Mouse (Mus musculus): ENCODE measurements at regions not wholly inside any gene's neighbourhood (a gene's known extent, or its start where the extent isn't known, plus 50 kb on each side); places are given as distances from the start of the nearest gene placed in this dataset.

- no peaks in the 10 kb centered on the region for H3K36me3 ChIP-seq (replicated peaks; ENCODE audit: control insufficient read depth, insufficient read depth)
- H3K27ac ChIP-seq = no peak overlapping the region
- 0 out of 2 replicates have a peak, but pooled peaks cover 3% of the 10 kb centered on the region for H3K4me1 ChIP-seq (replicated peaks; ENCODE audit: control insufficient read depth, insufficient read depth, low read length)
- no peak overlapping the region for H3K9ac ChIP-seq
- H3K27me3 ChIP-seq (ENCODE audit: control insufficient read depth, insufficient read depth, low read length) = peaks cover 17% of the 10 kb centered on the region; the same call in 1 of the 2 replicates
- no peak overlapping the region for H3K4me2 ChIP-seq (replicated peaks)
- ATAC-seq (ENCODE audit: low FRiP score) (no peak), DNase-seq (ENCODE audit: low spot score) (no peak)
- 19% methylated on average over 7 of the region's 7 CpGs for WGBS
- no peaks in the 10 kb centered on the region for H3K9me3 ChIP-seq (ENCODE audit: control insufficient read depth, low read length)
- H3K4me3 ChIP-seq (replicated peaks; ENCODE audit: low read length) = no peak overlapping the region
Measured at GRCm38 (mm10) chr1:136727868-136728631, 103.3 kb downstream of the Zfp281 start.

- 71% methylated on average over 4 of the region's 4 CpGs for WGBS
- H3K9ac ChIP-seq = no peak overlapping the region
- H3K9me3 ChIP-seq (ENCODE audit: control insufficient read depth, low read length) = no peaks in the 10 kb centered on the region
- DNase-seq (ENCODE audit: low spot score) (no peak), ATAC-seq (ENCODE audit: low FRiP score) (no peak)
- no peak overlapping the region for H3K27ac ChIP-seq
- H3K4me1 ChIP-seq (replicated peaks; ENCODE audit: control insufficient read depth, insufficient read depth, low read length) = 0 out of 2 replicates have a peak, but pooled peaks cover 3% of the 10 kb centered on the region
- H3K36me3 ChIP-seq (replicated peaks; ENCODE audit: control insufficient read depth, insufficient read depth) = no peaks in the 10 kb centered on the region
- peaks cover 17% of the 10 kb centered on the region; the same call in 1 of the 2 replicates for H3K27me3 ChIP-seq (ENCODE audit: control insufficient read depth, insufficient read depth, low read length)
- no peak overlapping the region for H3K4me3 ChIP-seq (replicated peaks; ENCODE audit: low read length)
- H3K4me2 ChIP-seq (replicated peaks) = no peak overlapping the region
Measured at GRCm38 (mm10) chr1:136728632-136728944, 103.9 kb downstream of the Zfp281 start.

GRCm38 (mm10) chr1:136730638-136731037, 105.9 kb downstream of the Zfp281 start:
- H3K4me3 ChIP-seq (replicated peaks; ENCODE audit: low read length) = no peak overlapping the region
- H3K27me3 ChIP-seq (ENCODE audit: control insufficient read depth, insufficient read depth, low read length) = peaks cover 17% of the 10 kb centered on the region; the same call in 1 of the 2 replicates
- no peaks in the 10 kb centered on the region for H3K36me3 ChIP-seq (replicated peaks; ENCODE audit: control insufficient read depth, insufficient read depth)
- 0 out of 2 replicates have a peak, but pooled peaks cover 3% of the 10 kb centered on the region for H3K4me1 ChIP-seq (replicated peaks; ENCODE audit: control insufficient read depth, insufficient read depth, low read length)
- DNase-seq (ENCODE audit: low spot score) (no peak), ATAC-seq (ENCODE audit: low FRiP score) (no peak)
- H3K4me2 ChIP-seq (replicated peaks) = no peak overlapping the region
- H3K9ac ChIP-seq = no peak overlapping the region
- WGBS = 44% methylated on average over 11 of the region's 11 CpGs
- H3K27ac ChIP-seq = no peak overlapping the region
- no peaks in the 10 kb centered on the region for H3K9me3 ChIP-seq (ENCODE audit: control insufficient read depth, low read length)

GRCm38 (mm10) chr1:136738030-136738429, 113.3 kb downstream of the Zfp281 start:
- ATAC-seq (ENCODE audit: low FRiP score) (no peak), DNase-seq (ENCODE audit: low spot score) (no peak)
- Histone ChIP-seq H3K27me3 (ENCODE audit: control insufficient read depth, insufficient read depth, low read length) (no peaks in the 10 kb centered on the region), H3K4me2 (replicated peaks) (no peak overlapping the region), H3K9ac (no peak overlapping the region), H3K9me3 (ENCODE audit: control insufficient read depth, low read length) (no peaks in the 10 kb centered on the region), H3K4me3 (replicated peaks; ENCODE audit: low read length) (no peak overlapping the region), H3K27ac (no peak overlapping the region), H3K36me3 (replicated peaks; ENCODE audit: control insufficient read depth, insufficient read depth) (no peaks in the 10 kb centered on the region), H3K4me1 (replicated peaks; ENCODE audit: control insufficient read depth, insufficient read depth, low read length) (no peaks in the 10 kb centered on the region)
- WGBS = 9% methylated on average over 5 of the region's 5 CpGs

GRCm38 (mm10) chr1:136739486-136739885, 114.8 kb downstream of the Zfp281 start:
- H3K36me3 ChIP-seq (replicated peaks; ENCODE audit: control insufficient read depth, insufficient read depth) = no peaks in the 10 kb centered on the region
- no peak overlapping the region for H3K4me3 ChIP-seq (replicated peaks; ENCODE audit: low read length)
- no peaks in the 10 kb centered on the region for H3K9me3 ChIP-seq (ENCODE audit: control insufficient read depth, low read length)
- H3K4me2 ChIP-seq (replicated peaks) = no peak overlapping the region
- no peak overlapping the region for H3K9ac ChIP-seq
- ATAC-seq (ENCODE audit: low FRiP score) (no peak), DNase-seq (ENCODE audit: low spot score) (no peak)
- no peaks in the 10 kb centered on the region for H3K4me1 ChIP-seq (replicated peaks; ENCODE audit: control insufficient read depth, insufficient read depth, low read length)
- WGBS = 84% methylated on average over 5 of the region's 5 CpGs
- H3K27ac ChIP-seq = no peak overlapping the region
- no peaks in the 10 kb centered on the region for H3K27me3 ChIP-seq (ENCODE audit: control insufficient read depth, insufficient read depth, low read length)

GRCm38 (mm10) chr1:136741061-136741460, 116.4 kb downstream of the Zfp281 start:
- Histone ChIP-seq H3K9ac (no peak overlapping the region), H3K4me1 (replicated peaks; ENCODE audit: control insufficient read depth, insufficient read depth, low read length) (no peaks in the 10 kb centered on the region), H3K27ac (no peak overlapping the region), H3K4me2 (replicated peaks) (no peak overlapping the region), H3K4me3 (replicated peaks; ENCODE audit: low read length) (no peak overlapping the region), H3K36me3 (replicated peaks; ENCODE audit: control insufficient read depth, insufficient read depth) (no peaks in the 10 kb centered on the region), H3K9me3 (ENCODE audit: control insufficient read depth, low read length) (no peaks in the 10 kb centered on the region), H3K27me3 (ENCODE audit: control insufficient read depth, insufficient read depth, low read length) (no peaks in the 10 kb centered on the region)
- WGBS = 90% methylated on average over 10 of the region's 10 CpGs
- ATAC-seq (ENCODE audit: low FRiP score) = no peak
- DNase-seq (ENCODE audit: low spot score) = no peak

- WGBS = 55% methylated on average over 8 of the region's 8 CpGs
Measured at GRCm38 (mm10) chr1:136749188-136749587, 124.5 kb downstream of the Zfp281 start.

GRCm38 (mm10) chr1:136751464-136752191, 126.9 kb downstream of the Zfp281 start:
- H3K4me1 ChIP-seq (replicated peaks; ENCODE audit: control insufficient read depth, insufficient read depth, low read length) = no peaks in the 10 kb centered on the region
- ATAC-seq (ENCODE audit: low FRiP score) = no peak
- WGBS = 84% methylated on average over 14 of the region's 14 CpGs
- H3K4me2 ChIP-seq (replicated peaks) = no peak overlapping the region
- no peaks in the 10 kb centered on the region for H3K27me3 ChIP-seq (ENCODE audit: control insufficient read depth, insufficient read depth, low read length)
- no peaks in the 10 kb centered on the region for H3K36me3 ChIP-seq (replicated peaks; ENCODE audit: control insufficient read depth, insufficient read depth)
- H3K9ac ChIP-seq = no peak overlapping the region
- no peaks in the 10 kb centered on the region for H3K9me3 ChIP-seq (ENCODE audit: control insufficient read depth, low read length)
- DNase-seq (ENCODE audit: low spot score) = no peak
- no peak overlapping the region for H3K4me3 ChIP-seq (replicated peaks; ENCODE audit: low read length)
- H3K27ac ChIP-seq = no peak overlapping the region

More at GRCm38 (mm10) chr1:136749188-136749587, 124.5 kb downstream of the Zfp281 start:
- ATAC-seq (ENCODE audit: low FRiP score) = no peak
- Histone ChIP-seq H3K27ac (no peak overlapping the region), H3K27me3 (ENCODE audit: control insufficient read depth, insufficient read depth, low read length) (no peaks in the 10 kb centered on the region), H3K9me3 (ENCODE audit: control insufficient read depth, low read length) (no peaks in the 10 kb centered on the region), H3K4me1 (replicated peaks; ENCODE audit: control insufficient read depth, insufficient read depth, low read length) (no peaks in the 10 kb centered on the region), H3K9ac (no peak overlapping the region), H3K36me3 (replicated peaks; ENCODE audit: control insufficient read depth, insufficient read depth) (no peaks in the 10 kb centered on the region), H3K4me2 (replicated peaks) (no peak overlapping the region), H3K4me3 (replicated peaks; ENCODE audit: low read length) (no peak overlapping the region)
- peak; percentile 33 for DNase-seq (ENCODE audit: low spot score)

GRCm38 (mm10) chr1:136754286-136754685, 129.6 kb downstream of the Zfp281 start:
- H3K4me2 ChIP-seq (replicated peaks) = no peak overlapping the region
- no peaks in the 10 kb centered on the region for H3K27me3 ChIP-seq (ENCODE audit: control insufficient read depth, insufficient read depth, low read length)
- no peak overlapping the region for H3K9ac ChIP-seq
- DNase-seq (ENCODE audit: low spot score) (no peak), ATAC-seq (ENCODE audit: low FRiP score) (no peak)
- H3K4me1 ChIP-seq (replicated peaks; ENCODE audit: control insufficient read depth, insufficient read depth, low read length) = no peaks in the 10 kb centered on the region
- no peaks in the 10 kb centered on the region for H3K9me3 ChIP-seq (ENCODE audit: control insufficient read depth, low read length)
- H3K4me3 ChIP-seq (replicated peaks; ENCODE audit: low read length) = no peak overlapping the region
- 95% methylated on average over 6 of the region's 6 CpGs for WGBS
- no peak overlapping the region for H3K27ac ChIP-seq
- H3K36me3 ChIP-seq (replicated peaks; ENCODE audit: control insufficient read depth, insufficient read depth) = no peaks in the 10 kb centered on the region
